Mouse (Mus musculus) erythroblast, embryonic 14.5 days (primary cell): Measurements from ENCODE around the gene Fcrla.

ENCODE experiments used
- GATA1 ChIP-seq: IDR thresholded peaks from 2 replicates; pipeline ENCODE4 v1.6.1; 2012; ENCODE audit warnings: low read length, inconsistent platforms, mixed read lengths
- TAL1 ChIP-seq: IDR thresholded peaks from 3 replicates; pipeline ENCODE4 v1.6.1; 2012; ENCODE audit warnings: low read length, inconsistent platforms, mixed read lengths

DNA sequence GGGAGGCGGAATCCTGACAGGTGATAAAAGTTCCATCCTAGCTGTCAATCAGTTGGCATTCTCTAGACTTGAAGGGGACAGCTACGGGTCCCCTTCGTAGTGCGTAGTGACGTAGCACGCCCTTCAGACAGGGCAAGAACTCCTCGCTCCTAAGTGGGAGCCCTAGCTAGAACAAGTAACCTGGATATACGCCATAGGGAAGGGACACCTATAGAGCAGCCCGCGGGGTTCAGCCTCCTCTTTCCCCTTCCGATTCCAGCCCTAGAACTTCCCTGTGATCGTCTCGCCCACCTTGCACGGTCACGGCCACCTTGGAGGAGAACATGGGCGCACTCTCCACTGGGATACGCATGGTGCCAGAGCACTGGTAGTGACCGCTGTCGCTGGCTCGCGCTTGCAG, 19.0 kb downstream of the Fcrla start:
- TF ChIP-seq GATA1 (no peak), TAL1 (no peak)
